Mouse (Mus musculus): ENCODE data around the gene Amotl1.

GRCm38 (mm10) chr9:14644956-14645355 lies at the start of gene Amotl1:
- TF ChIP-seq MYOD1 (IDR thresholded peaks at IDR 0.05; ENCODE audit: control insufficient read depth, insufficient read length, low read depth) (no peak), FOSL1 (IDR thresholded peaks at IDR 0.05; ENCODE audit: insufficient read depth, low read length, poor library complexity, severe bottlenecking) (no peak), CTCF (IDR thresholded peaks at IDR 0.05; ENCODE audit: control insufficient read depth, insufficient read depth, insufficient read length) (no peak)

Measured in C2C12 (cell line).